Mouse (Mus musculus) midbrain, embryonic 16.5 days (tissue): ENCODE results near the gene Prkce. TPM values are rescaled to one million over a fixed set of nuclear protein-coding genes. Genes with fewer than 3 reads are reported as not detected.

Experiments used
- ATAC-seq: fragments of 200-750 bp; cut with Nextera tagmentation; 2 replicates; pipeline ENCODE4 v1.8.0; 2017; ENCODE audit warnings: moderate TSS enrichment
- H3K27ac ChIP-seq: fragments of 300-500 bp; sonication (generic); 2 replicates; pipeline ENCODE4 v1.5.1; 2014; ENCODE audit warnings: mild to moderate bottlenecking, low read length, mixed read lengths
- H3K27me3 ChIP-seq: fragments of 300-500 bp; sonication (generic); 2 replicates; pipeline ENCODE4 v1.6.1; 2014; ENCODE audit warnings: low read depth, low read length, mixed read lengths; ENCODE audit not compliant: control insufficient read depth, insufficient read depth
- H3K36me3 ChIP-seq: fragments of 300-500 bp; sonication (generic); 2 replicates; pipeline ENCODE4 v1.6.1; 2014; ENCODE audit warnings: mild to moderate bottlenecking, low read length, moderate library complexity, mixed read lengths; ENCODE audit not compliant: control insufficient read depth, insufficient read depth
- H3K4me1 ChIP-seq: fragments of 300-500 bp; sonication (generic); 2 replicates; pipeline ENCODE4 v1.6.1; 2014; ENCODE audit warnings: mild to moderate bottlenecking, low read length, mixed read lengths; ENCODE audit not compliant: control insufficient read depth, insufficient read depth
- H3K4me2 ChIP-seq: fragments of 300-500 bp; sonication (generic); 2 replicates; pipeline ENCODE4 v1.6.1; 2014; ENCODE audit warnings: mild to moderate bottlenecking, low read length, mixed read lengths
- H3K4me3 ChIP-seq: fragments of 300-500 bp; sonication (generic); 2 replicates; pipeline ENCODE4 v1.5.1; 2014; ENCODE audit warnings: low read depth, mild to moderate bottlenecking, low read length, moderate library complexity, mixed read lengths
- H3K9ac ChIP-seq: fragments of 300-500 bp; sonication (generic); 2 replicates; pipeline ENCODE4 v1.6.1; 2014; ENCODE audit warnings: low read depth, low read length, mixed read lengths
- H3K9me3 ChIP-seq: fragments of 300-500 bp; sonication (generic); replicated peaks from 2 replicates; pipeline ENCODE4 v1.6.1; 2014; ENCODE audit warnings: mild to moderate bottlenecking, low read length, mixed read lengths; ENCODE audit not compliant: control insufficient read depth, poor library complexity, severe bottlenecking
- WGBS: fragments of 180-500 bp; shearing (Covaris S2); extraction: QIAGEN DNeasy Blood & Tissue Kit; methylation state at CpG from one replicate; pipeline ENCODE4 v1.1.7; 2014; 5-methylcytosine and 5-hydroxymethylcytosine counted together
- polyA plus RNA-seq: library from polyadenylated mRNA; unstranded; fragments of >200 nt; fragmentation: Nextera tagmentation; extraction: Ambion mirVana; gene quantifications from 2 replicates; pipeline ENCODE4 v1.2.1, GENCODE M21; 2015

The Prkce gene
- polyA plus RNA-seq, 1 experiment from 2014 or later = 41.5 TPM

GRCm38 (mm10) chr17:86499359-86500045 is 331.9 kb downstream of the Prkce start:
- Histone ChIP-seq H3K4me2 (no peak overlapping the region), H3K27me3 (no peaks in the 10 kb centered on the region), H3K4me1 (no peaks in the 10 kb centered on the region), H3K9ac (no peak overlapping the region), H3K9me3 (no peaks in the 10 kb centered on the region), H3K27ac (no peak overlapping the region), H3K4me3 (no peak overlapping the region), H3K36me3 (peaks cover 3% of the 10 kb centered on the region)
- ATAC-seq = no peak
- 73% methylated on average over 15 of the region's 15 CpGs for WGBS

GRCm38 (mm10) chr17:86501393-86501792 is 333.8 kb downstream of the Prkce start:
- Histone ChIP-seq H3K27ac (no peak overlapping the region), H3K27me3 (no peaks in the 10 kb centered on the region), H3K4me2 (no peak overlapping the region), H3K9ac (no peak overlapping the region), H3K9me3 (no peaks in the 10 kb centered on the region), H3K4me3 (no peak overlapping the region), H3K36me3 (no peaks in the 10 kb centered on the region; the same call in 1 of the 2 replicates), H3K4me1 (no peaks in the 10 kb centered on the region)
- ATAC-seq = no peak
- 93% methylated on average over 4 of the region's 4 CpGs for WGBS

- Histone ChIP-seq H3K9me3 (no peaks in the 10 kb centered on the region), H3K4me2 (no peak overlapping the region), H3K27me3 (no peaks in the 10 kb centered on the region), H3K9ac (no peak overlapping the region), H3K4me3 (no peak overlapping the region), H3K36me3 (no peaks in the 10 kb centered on the region; the same call in 1 of the 2 replicates), H3K4me1 (no peaks in the 10 kb centered on the region), H3K27ac (no peak overlapping the region)
- no peak for ATAC-seq
- 96% methylated on average over 9 of the region's 9 CpGs for WGBS
Observed at GRCm38 (mm10) chr17:86503208-86503897, 335.8 kb downstream of the Prkce start.

- Histone ChIP-seq H3K4me3 (no peak within 1 kb of the TSS), H3K4me1 (no peaks in the 10 kb centered on the region), H3K4me2 (no peak within 1 kb of the TSS), H3K27ac (no peak within 1 kb of the TSS), H3K9me3 (no peaks in the 10 kb centered on the region), H3K9ac (no peak within 1 kb of the TSS), H3K27me3 (no peaks in the 10 kb centered on the region), H3K36me3 (no peaks in the 10 kb centered on the region; the same call in 1 of the 2 replicates)
- WGBS = 94% methylated on average over 8 of the region's 8 CpGs
- ATAC-seq = no peak
Observed at GRCm38 (mm10) chr17:86505183-86505631, 337.6 kb downstream of the Prkce start, which contains the start of gene Gm10309. Gm10309 (minus strand) TSS chr17:86505232.

- Histone ChIP-seq H3K4me2 (no peak overlapping the region), H3K4me1 (no peaks in the 10 kb centered on the region), H3K27ac (no peak overlapping the region), H3K36me3 (no peaks in the 10 kb centered on the region; the same call in 1 of the 2 replicates), H3K4me3 (no peak overlapping the region), H3K9ac (no peak overlapping the region), H3K27me3 (no peaks in the 10 kb centered on the region), H3K9me3 (no peaks in the 10 kb centered on the region)
- no peak for ATAC-seq
- WGBS = 74% methylated on average over 5 of the region's 5 CpGs
Observed at GRCm38 (mm10) chr17:86506881-86507280, 339.3 kb downstream of the Prkce start.

GRCm38 (mm10) chr17:86507342-86508211 is 340.0 kb downstream of the Prkce start:
- Histone ChIP-seq H3K4me3 (no peak overlapping the region), H3K27ac (no peak overlapping the region), H3K9ac (no peak overlapping the region), H3K4me1 (no peaks in the 10 kb centered on the region), H3K4me2 (no peak overlapping the region), H3K27me3 (no peaks in the 10 kb centered on the region), H3K36me3 (no peaks in the 10 kb centered on the region; the same call in 1 of the 2 replicates), H3K9me3 (no peaks in the 10 kb centered on the region)
- no peak for ATAC-seq
- WGBS = 65% methylated on average over 19 of the region's 19 CpGs

- no peak overlapping the region for H3K27ac ChIP-seq
- no peak overlapping the region for H3K4me3 ChIP-seq
- no peaks in the 10 kb centered on the region for H3K4me1 ChIP-seq
- no peaks in the 10 kb centered on the region for H3K27me3 ChIP-seq
- H3K9me3 ChIP-seq = no peaks in the 10 kb centered on the region
- no peak overlapping the region for H3K9ac ChIP-seq
- H3K4me2 ChIP-seq = no peak overlapping the region
- no peaks in the 10 kb centered on the region; the same call in 1 of the 2 replicates for H3K36me3 ChIP-seq
- WGBS = 87% methylated on average over 3 of the region's 3 CpGs
- ATAC-seq = no peak
Observed at GRCm38 (mm10) chr17:86508212-86508490, 340.6 kb downstream of the Prkce start.

- Histone ChIP-seq H3K9ac (no peak overlapping the region), H3K4me3 (no peak overlapping the region), H3K36me3 (no peaks in the 10 kb centered on the region), H3K27ac (no peak overlapping the region), H3K27me3 (no peaks in the 10 kb centered on the region), H3K4me2 (no peak overlapping the region), H3K4me1 (no peaks in the 10 kb centered on the region), H3K9me3 (no peaks in the 10 kb centered on the region)
- 76% methylated on average over 5 of the region's 5 CpGs for WGBS
- no peak for ATAC-seq
Observed at GRCm38 (mm10) chr17:86509871-86510270, 342.3 kb downstream of the Prkce start.
